Mouse (Mus musculus) cortical plate, adult 2 months (tissue): ENCODE data around the gene Coq8a. TPM values are rescaled to one million over a fixed set of nuclear protein-coding genes. Genes with fewer than 3 reads are reported as not detected.

Experiments
- H3K27ac ChIP-seq: fragments of 200-500 bp; 2 replicates; pipeline ENCODE4 v1.5.1; 2012; ENCODE audit warnings: low read length, control low read depth, inconsistent platforms; ENCODE audit not compliant: insufficient read depth
- H3K4me1 ChIP-seq: fragments of 200-500 bp; 2 replicates; pipeline ENCODE4 v1.6.1; 2011; ENCODE audit warnings: low read length; ENCODE audit not compliant: control insufficient read depth, insufficient read depth
- H3K4me3 ChIP-seq: fragments of 200-500 bp; 2 replicates; pipeline ENCODE4 v1.5.1; 2011; ENCODE audit warnings: mild to moderate bottlenecking, low read length, control low read depth; ENCODE audit not compliant: insufficient read depth
- CTCF ChIP-seq: fragments of 200-500 bp; IDR thresholded peaks from 2 replicates; pipeline ENCODE4 v1.5.1; 2011; ENCODE audit warnings: mild to moderate bottlenecking, control low read depth, low read length; ENCODE audit not compliant: insufficient read depth; ENCODE audit errors: extremely low read depth
- POLR2A ChIP-seq: fragments of 200-500 bp; IDR thresholded peaks from 2 replicates; pipeline ENCODE4 v1.6.1; 2011; ENCODE audit warnings: mild to moderate bottlenecking, low read length, control low read depth; ENCODE audit not compliant: insufficient read depth; ENCODE audit errors: extremely low read depth
- polyA plus RNA-seq: library from polyadenylated mRNA; depleted of rRNA; stranded (reverse); fragments of >200 nt; gene quantifications from 2 replicates; pipeline ENCODE4 v1.2.3, GENCODE M21; 2012

Gene Coq8a
- polyA plus RNA-seq, 1 experiment = 35.9 TPM

GRCm38 (mm10) chr1:180169161-180169560 is 30.2 kb downstream of the Coq8a start:
- TF ChIP-seq POLR2A (no peak), CTCF (no peak)
- Histone ChIP-seq H3K27ac (no peak overlapping the region), H3K4me3 (no peak overlapping the region), H3K4me1 (no peaks in the 10 kb centered on the region)

- TF ChIP-seq CTCF (no peak), POLR2A (no peak)
- H3K4me1 ChIP-seq = no peaks in the 10 kb centered on the region
- no peak overlapping the region for H3K27ac ChIP-seq
- no peak overlapping the region for H3K4me3 ChIP-seq
These were observed 31.1 kb downstream of the Coq8a start for GRCm38 (mm10) chr1:180168294-180168693.

DNA sequence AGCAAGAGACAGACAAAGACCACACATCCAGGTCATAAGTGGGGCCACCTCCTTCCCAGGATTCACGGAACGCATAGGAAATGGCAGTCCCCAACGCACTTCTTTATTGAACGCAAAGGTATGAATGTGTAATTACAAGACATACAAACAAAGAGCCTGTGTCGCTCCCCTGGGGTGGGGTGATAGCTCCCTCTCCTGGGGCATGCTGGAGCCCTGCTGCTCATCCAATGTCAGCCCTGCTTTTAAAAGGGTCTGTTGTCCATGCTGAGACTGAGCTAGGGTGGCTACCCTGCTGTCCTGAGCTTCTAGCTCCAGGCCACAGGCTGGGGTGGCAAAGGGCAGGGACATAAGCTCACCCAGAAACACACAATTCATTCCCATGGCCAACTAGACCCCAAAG is 32.9 kb downstream of the Coq8a start:
- no peak for TF ChIP-seq POLR2A
- 0 out of 2 replicates have a peak, but pooled peaks have one; percentile 3 for TF ChIP-seq CTCF
- Histone ChIP-seq H3K4me3 (no peak overlapping the region), H3K4me1 (no peaks in the 10 kb centered on the region), H3K27ac (no peak overlapping the region)

GRCm38 (mm10) chr1:180162986-180163385 is 36.4 kb downstream of the Coq8a start:
- Histone ChIP-seq H3K27ac (no peak overlapping the region), H3K4me3 (no peak overlapping the region), H3K4me1 (no peaks in the 10 kb centered on the region)
- no peak for TF ChIP-seq POLR2A
- TF ChIP-seq CTCF = no peak

DNA sequence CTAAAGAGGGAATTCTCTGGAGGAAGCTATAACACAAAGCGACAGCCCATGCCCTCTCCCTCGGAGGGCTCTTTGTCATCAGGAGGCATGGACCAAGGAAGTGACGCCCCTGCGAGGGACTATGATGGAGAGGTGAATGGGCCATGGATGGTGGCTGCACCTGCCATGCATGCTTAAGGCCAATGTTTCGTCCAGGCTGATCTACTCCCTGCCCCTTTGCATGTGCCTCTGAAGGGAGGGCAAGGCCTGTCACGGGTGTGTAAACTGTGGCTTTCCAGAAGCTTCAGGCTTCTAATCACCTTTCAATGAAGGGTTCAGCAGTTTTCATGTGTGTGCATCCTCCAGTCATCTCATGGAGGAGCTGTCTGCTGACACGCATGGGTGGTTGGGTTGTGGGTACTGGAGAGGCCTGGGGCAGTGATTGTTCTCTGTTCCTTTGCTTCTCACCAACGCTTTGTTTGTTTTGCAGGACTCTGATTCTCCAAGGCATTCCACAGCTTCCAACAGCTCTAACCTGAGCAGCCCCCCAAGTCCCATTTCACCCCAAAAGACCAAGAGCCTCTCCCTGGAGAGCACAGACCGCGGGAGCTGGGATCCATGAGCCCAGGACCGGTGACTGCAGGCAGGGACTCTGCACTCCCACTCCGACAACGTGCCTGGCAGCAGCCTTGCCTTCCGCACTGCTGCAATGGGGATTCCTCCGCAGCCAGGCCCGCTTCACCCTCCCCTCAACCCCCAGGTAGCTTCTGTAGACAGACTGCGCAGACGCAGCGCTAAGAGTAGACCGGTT is 37.6 kb downstream of the Coq8a start:
- H3K4me3 ChIP-seq = no peak overlapping the region
- H3K27ac ChIP-seq = no peak overlapping the region
- no peaks in the 10 kb centered on the region for H3K4me1 ChIP-seq
- TF ChIP-seq POLR2A (no peak), CTCF (no peak)

DNA sequence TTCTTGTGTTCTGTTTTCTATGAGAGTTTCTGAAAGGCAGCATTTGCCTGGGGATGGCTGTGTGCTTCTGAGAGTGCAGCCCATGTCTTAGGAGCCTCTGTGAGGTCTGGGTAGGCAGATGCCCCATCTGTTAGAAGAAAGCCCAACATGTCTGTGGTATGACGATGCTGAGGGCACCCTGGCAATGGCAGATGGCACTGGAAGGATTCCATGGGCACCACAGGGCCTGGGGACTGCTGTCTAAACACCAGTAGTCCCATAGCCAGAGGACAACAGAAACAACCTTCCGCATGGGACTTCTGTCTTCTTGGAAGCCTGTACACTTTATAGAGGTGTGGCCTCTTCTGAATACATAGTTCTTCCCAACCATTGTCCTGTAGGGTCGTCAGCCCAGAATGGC is 38.2 kb downstream of the Coq8a start:
- H3K4me1 ChIP-seq = no peaks in the 10 kb centered on the region
- H3K4me3 ChIP-seq = no peak overlapping the region
- no peak overlapping the region for H3K27ac ChIP-seq
- no peak for TF ChIP-seq POLR2A
- TF ChIP-seq CTCF = no peak

DNA sequence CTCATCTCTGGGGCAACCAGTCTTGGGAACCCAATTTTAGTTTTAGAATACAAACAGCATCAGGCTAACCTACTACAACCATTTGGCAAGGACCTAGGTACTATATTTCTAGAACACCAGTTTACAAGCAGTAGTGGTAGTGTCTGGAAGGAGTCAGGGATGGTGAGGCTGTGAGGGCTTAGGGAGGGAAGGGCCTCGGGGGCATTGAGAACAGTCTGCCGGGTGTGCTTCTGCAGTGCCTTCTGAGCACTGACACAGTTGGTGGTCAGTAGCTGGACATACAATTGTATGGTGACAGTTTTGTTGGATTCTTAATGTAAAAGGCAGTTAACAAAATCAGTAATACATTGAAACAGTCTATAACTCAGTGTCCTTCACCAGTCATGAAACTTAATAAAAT is 38.9 kb downstream of the Coq8a start:
- no peak overlapping the region for H3K4me3 ChIP-seq
- H3K27ac ChIP-seq = no peak overlapping the region

DNA sequence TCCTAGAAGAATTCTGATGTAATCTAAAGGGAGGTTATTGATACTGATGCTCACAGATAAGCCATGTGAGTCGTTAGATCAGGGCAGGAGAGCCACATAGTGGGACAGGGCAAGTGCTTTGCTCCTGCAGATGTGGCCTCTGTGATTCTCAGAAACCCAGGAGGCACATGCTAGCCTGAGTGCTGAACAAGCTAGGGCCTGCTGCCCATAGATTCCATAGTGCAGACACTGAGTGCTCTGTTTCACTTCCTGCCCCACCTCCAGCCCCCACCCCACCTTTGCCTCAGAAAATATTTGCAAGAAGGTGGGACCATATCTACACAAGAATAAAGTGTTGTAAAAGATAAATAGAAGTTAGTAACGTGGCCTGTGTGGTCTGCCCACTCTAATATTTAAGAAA is 40.8 kb downstream of the Coq8a start:
- no peak overlapping the region for H3K27ac ChIP-seq
- H3K4me3 ChIP-seq = no peak overlapping the region
- no peaks in the 10 kb centered on the region for H3K4me1 ChIP-seq
- TF ChIP-seq CTCF = no peak

More for the DNA sequence above, 38.9 kb downstream of the Coq8a start:
- H3K4me1 ChIP-seq = no peaks in the 10 kb centered on the region
- no peak for TF ChIP-seq POLR2A
- no peak for TF ChIP-seq CTCF

GRCm38 (mm10) chr1:180151191-180151590 is 48.2 kb downstream of the Coq8a start:
- Histone ChIP-seq H3K27ac (no peak overlapping the region), H3K4me3 (no peak overlapping the region), H3K4me1 (0 out of 2 replicates have a peak, but pooled peaks cover 1% of the 10 kb centered on the region)
- TF ChIP-seq POLR2A (no peak), CTCF (peak; percentile 30; the same call in 1 of the 2 replicates)

- TF ChIP-seq CTCF (no peak), POLR2A (no peak)
- no peak overlapping the region for H3K4me3 ChIP-seq
- 0 out of 2 replicates have a peak, but pooled peaks cover 1% of the 10 kb centered on the region for H3K4me1 ChIP-seq
- H3K27ac ChIP-seq = no peak overlapping the region
These were observed 50.8 kb downstream of the Coq8a start for GRCm38 (mm10) chr1:180148563-180148962.

- no peak overlapping the region for H3K27ac ChIP-seq
- TF ChIP-seq POLR2A = no peak
- TF ChIP-seq CTCF = no peak
- no peak overlapping the region for H3K4me3 ChIP-seq
- 0 out of 2 replicates have a peak, but pooled peaks cover 1% of the 10 kb centered on the region for H3K4me1 ChIP-seq
These were observed 51.4 kb downstream of the Coq8a start for GRCm38 (mm10) chr1:180148036-180148435.
